Mouse (Mus musculus) neural tube, embryonic 11.5 days (tissue): ENCODE measurements around the gene Gm21983. TPM values are rescaled to one million over a fixed set of nuclear protein-coding genes. Genes with fewer than 3 reads are reported as not detected.
A peak's percentile ranks its signal among the peaks of the same experiment; 100 is the strongest.

Experiments
- ATAC-seq: fragments of 200-750 bp; cut with Nextera tagmentation; 2 replicates; pipeline ENCODE4 v1.8.0; 2017; ENCODE audit warnings: moderate number of reproducible peaks, mild to moderate bottlenecking, moderate TSS enrichment, moderate library complexity; ENCODE audit not compliant: insufficient read depth, low FRiP score, low TSS enrichment
- DNase-seq: peaks from one replicate; pipeline ENCODE4 v3.0.0-alpha.2; 2015; ENCODE audit warnings: low spot score
- H3K27ac ChIP-seq: fragments of 300-500 bp; sonication (generic); 2 replicates; pipeline ENCODE4 v1.5.1; 2014; ENCODE audit warnings: low read depth, mild to moderate bottlenecking, low read length
- H3K27me3 ChIP-seq: fragments of 300-500 bp; sonication (generic); 2 replicates; pipeline ENCODE4 v1.6.1; 2014; ENCODE audit warnings: mild to moderate bottlenecking, low read length, mixed read lengths; ENCODE audit not compliant: control insufficient read depth, insufficient read depth
- H3K36me3 ChIP-seq: fragments of 300-500 bp; sonication (generic); 2 replicates; pipeline ENCODE4 v1.6.1; 2014; ENCODE audit warnings: mild to moderate bottlenecking, low read length, moderate library complexity, mixed read lengths; ENCODE audit not compliant: control insufficient read depth, insufficient read depth
- H3K4me1 ChIP-seq: fragments of 300-500 bp; sonication (generic); 2 replicates; pipeline ENCODE4 v1.6.1; 2014; ENCODE audit warnings: low read length, mixed read lengths; ENCODE audit not compliant: control insufficient read depth, insufficient read depth
- H3K4me2 ChIP-seq: fragments of 300-500 bp; sonication (generic); 2 replicates; pipeline ENCODE4 v1.6.1; 2014; ENCODE audit warnings: low read depth, mild to moderate bottlenecking, moderate library complexity
- H3K4me3 ChIP-seq: fragments of 300-500 bp; sonication (generic); 2 replicates; pipeline ENCODE4 v1.5.1; 2014; ENCODE audit warnings: low read depth, low read length
- H3K9ac ChIP-seq: fragments of 300-500 bp; sonication (generic); 2 replicates; pipeline ENCODE4 v1.6.1; 2014; ENCODE audit warnings: mild to moderate bottlenecking, low read length
- H3K9me3 ChIP-seq: fragments of 300-500 bp; sonication (generic); 2 replicates; pipeline ENCODE4 v1.6.1; 2016; ENCODE audit warnings: low read length; ENCODE audit not compliant: control insufficient read depth
- WGBS: fragments of 180-500 bp; shearing (Covaris S2); extraction: QIAGEN DNeasy Blood & Tissue Kit; methylation state at CpG from one replicate; pipeline ENCODE4 v1.1.7; 2014; 5-methylcytosine and 5-hydroxymethylcytosine counted together
- polyA plus RNA-seq: library from polyadenylated mRNA; unstranded; fragments of >200 nt; fragmentation: Nextera tagmentation; extraction: Ambion mirVana; gene quantifications from 2 replicates; pipeline ENCODE4 v1.2.1, GENCODE M21; 2014

Gene Gm21983
- polyA plus RNA-seq, 1 experiment from 2014 or later, result not detected

GRCm38 (mm10) chr7:27161744-27162143, 19.1 kb downstream of the Gm21983 start:
- WGBS, result 77% methylated on average over 4 of the region's 4 CpGs
- H3K4me2 ChIP-seq, result no peak overlapping the region
- no peak overlapping the region for H3K4me3 ChIP-seq
- H3K9ac ChIP-seq, result no peak overlapping the region
- ATAC-seq, result no peak
- H3K27ac ChIP-seq, result no peak overlapping the region
- no peak for DNase-seq
- peaks cover 20% of the 10 kb centered on the region for H3K4me1 ChIP-seq
- peaks cover 17% of the 10 kb centered on the region for H3K36me3 ChIP-seq
- no peaks in the 10 kb centered on the region for H3K27me3 ChIP-seq
- H3K9me3 ChIP-seq, result no peaks in the 10 kb centered on the region

GRCm38 (mm10) chr7:27160921-27161320, 20.0 kb downstream of the Gm21983 start:
- Histone ChIP-seq H3K27me3 (no peaks in the 10 kb centered on the region), H3K4me1 (peaks cover 20% of the 10 kb centered on the region), H3K9ac (no peak overlapping the region), H3K4me3 (no peak overlapping the region), H3K27ac (no peak overlapping the region), H3K4me2 (no peak overlapping the region), H3K9me3 (no peaks in the 10 kb centered on the region), H3K36me3 (peaks cover 17% of the 10 kb centered on the region)
- no peak for ATAC-seq
- no peak for DNase-seq
- 92% methylated on average over 3 of the region's 3 CpGs for WGBS

GRCm38 (mm10) chr7:27159882-27160281, 21.0 kb downstream of the Gm21983 start:
- no peak overlapping the region for H3K27ac ChIP-seq
- peaks cover 17% of the 10 kb centered on the region for H3K36me3 ChIP-seq
- ATAC-seq (peak; percentile 90), DNase-seq (peak; percentile 83)
- H3K4me3 ChIP-seq, result no peak overlapping the region
- H3K4me2 ChIP-seq, result no peak overlapping the region
- 22% methylated on average over 8 of the region's 8 CpGs for WGBS
- no peak overlapping the region for H3K9ac ChIP-seq
- peaks cover 12% of the 10 kb centered on the region for H3K4me1 ChIP-seq
- no peaks in the 10 kb centered on the region for H3K27me3 ChIP-seq
- H3K9me3 ChIP-seq, result no peaks in the 10 kb centered on the region

- no peak overlapping the region for H3K27ac ChIP-seq
- H3K4me3 ChIP-seq, result no peak overlapping the region
- no peak overlapping the region for H3K4me2 ChIP-seq
- H3K9ac ChIP-seq, result no peak overlapping the region
- H3K36me3 ChIP-seq, result peaks cover 17% of the 10 kb centered on the region
- no peaks in the 10 kb centered on the region for H3K9me3 ChIP-seq
- ATAC-seq (no peak), DNase-seq (no peak)
- H3K27me3 ChIP-seq, result no peaks in the 10 kb centered on the region
- WGBS, result 94% methylated on average over 6 of the region's 6 CpGs
- peaks cover 6% of the 10 kb centered on the region for H3K4me1 ChIP-seq
These were observed 21.6 kb downstream of the Gm21983 start for GRCm38 (mm10) chr7:27159256-27159655.

GRCm38 (mm10) chr7:27158171-27158570, 22.7 kb downstream of the Gm21983 start:
- Histone ChIP-seq H3K4me3 (no peak overlapping the region), H3K9me3 (no peaks in the 10 kb centered on the region), H3K9ac (no peak overlapping the region), H3K27me3 (no peaks in the 10 kb centered on the region), H3K4me1 (no peaks in the 10 kb centered on the region), H3K27ac (no peak overlapping the region), H3K4me2 (no peak overlapping the region), H3K36me3 (peaks cover 17% of the 10 kb centered on the region)
- no peak for ATAC-seq
- DNase-seq, result no peak
- 92% methylated on average over 9 of the region's 9 CpGs for WGBS

- ATAC-seq (no peak), DNase-seq (no peak)
- no peak overlapping the region for H3K4me2 ChIP-seq
- no peak overlapping the region for H3K9ac ChIP-seq
- no peaks in the 10 kb centered on the region for H3K4me1 ChIP-seq
- no peaks in the 10 kb centered on the region for H3K9me3 ChIP-seq
- H3K27me3 ChIP-seq, result no peaks in the 10 kb centered on the region
- 87% methylated on average over 13 of the region's 13 CpGs for WGBS
- peaks cover 14% of the 10 kb centered on the region for H3K36me3 ChIP-seq
- H3K4me3 ChIP-seq, result no peak overlapping the region
- H3K27ac ChIP-seq, result no peak overlapping the region
These were observed 24.9 kb downstream of the Gm21983 start for GRCm38 (mm10) chr7:27156005-27156404.

- Histone ChIP-seq H3K9me3 (no peaks in the 10 kb centered on the region), H3K4me2 (no peak within 1 kb of the TSS), H3K9ac (no peak within 1 kb of the TSS), H3K4me1 (no peaks in the 10 kb centered on the region), H3K4me3 (no peak within 1 kb of the TSS), H3K36me3 (peaks cover 6% of the 10 kb centered on the region), H3K27me3 (no peaks in the 10 kb centered on the region), H3K27ac (no peak within 1 kb of the TSS)
- DNase-seq, result no peak
- 87% methylated on average over 10 of the region's 10 CpGs for WGBS
- no peak for ATAC-seq
These were observed 27.6 kb downstream of the Gm21983 start, which contains the start of gene Cyp2t4 for GRCm38 (mm10) chr7:27153205-27153764. Gene Cyp2t4, plus strand, starts transcription at chr7:27153714.

- H3K4me1 ChIP-seq, result no peaks in the 10 kb centered on the region
- DNase-seq, result no peak
- no peak overlapping the region for H3K27ac ChIP-seq
- H3K9me3 ChIP-seq, result peaks cover 3% of the 10 kb centered on the region; the same call in 1 of the 2 replicates
- ATAC-seq, result no peak
- H3K4me3 ChIP-seq, result no peak overlapping the region
- H3K4me2 ChIP-seq, result no peak overlapping the region
- no peaks in the 10 kb centered on the region for H3K27me3 ChIP-seq
- no peak overlapping the region for H3K9ac ChIP-seq
- no peaks in the 10 kb centered on the region for H3K36me3 ChIP-seq
- WGBS, result 70% methylated on average over 8 of the region's 8 CpGs
These were observed 44.4 kb downstream of the Gm21983 start for GRCm38 (mm10) chr7:27136410-27136996.

GRCm38 (mm10) chr7:27133757-27134156, 47.1 kb downstream of the Gm21983 start:
- no peak for ATAC-seq
- WGBS, result 84% methylated on average over 4 of the region's 4 CpGs
- Histone ChIP-seq H3K9ac (no peak overlapping the region), H3K4me1 (no peaks in the 10 kb centered on the region), H3K4me2 (no peak overlapping the region), H3K9me3 (no peaks in the 10 kb centered on the region), H3K27me3 (no peaks in the 10 kb centered on the region), H3K36me3 (no peaks in the 10 kb centered on the region), H3K27ac (no peak overlapping the region), H3K4me3 (no peak overlapping the region)
- no peak for DNase-seq
